Mouse (Mus musculus) hematopoietic multipotent progenitor cell, adult 10-12 weeks (in vitro differentiated cells): ENCODE measurements around the gene Hdac9. TPM values are rescaled to one million over a fixed set of nuclear protein-coding genes. Genes with fewer than 3 reads are reported as not detected.

Experiments
- polyA plus RNA-seq: library from polyadenylated mRNA; stranded (reverse); fragments of >175 nt; gene quantifications from 2 replicates; pipeline ENCODE4 v1.2.3, GENCODE M21; 2012; ENCODE audit warnings: low replicate concordance

The Hdac9 gene
- polyA plus RNA-seq = 4.1 and 4.7 TPM in 2 replicates

GRCm38 (mm10) chr12:34916995-34917394, at the start of gene Hdac9:
Gene Hdac9 (minus strand): TSS chr12:34917095.

Other genes starting within 250 kb of the Hdac9 start
- not detected in 2 replicates for gene Prps1l1, start 67.7 kb upstream of the Hdac9 start, polyA plus RNA-seq
- gene Snx13, start 130.1 kb upstream of the Hdac9 start, polyA plus RNA-seq = 20.1 and 25.2 TPM in 2 replicates